Mouse (Mus musculus) c-Kit-positive CD71-negative TER-119-negative erythroid progenitor cells, embryonic 14.5 days (primary cell): ENCODE data around the gene Dusp22.

ENCODE experiments used
- DNase-seq: peaks from one replicate; pipeline ENCODE4 v3.0.0-alpha.2; 2013; ENCODE audit warnings: low read depth

Dusp22 gene

GRCm38 (mm10) chr13:30669277-30669676 lies 9.5 kb downstream of the Dusp22 start:
- no peak for DNase-seq

GRCm38 (mm10) chr13:30673878-30674277 lies 14.1 kb downstream of the Dusp22 start:
- DNase-seq, result no peak

- no peak for DNase-seq
Measured at GRCm38 (mm10) chr13:30678822-30679221, 19.0 kb downstream of the Dusp22 start.

GRCm38 (mm10) chr13:30681866-30682265 lies 22.1 kb downstream of the Dusp22 start:
- no peak for DNase-seq

GRCm38 (mm10) chr13:30682328-30682727 lies 22.5 kb downstream of the Dusp22 start:
- no peak for DNase-seq

GRCm38 (mm10) chr13:30684614-30685122 lies 24.9 kb downstream of the Dusp22 start:
- DNase-seq, result no peak

- no peak for DNase-seq
Measured at GRCm38 (mm10) chr13:30685957-30686356, 26.2 kb downstream of the Dusp22 start.

GRCm38 (mm10) chr13:30688035-30688616 lies 28.3 kb downstream of the Dusp22 start:
- DNase-seq, result no peak

GRCm38 (mm10) chr13:30689475-30689874 lies 29.7 kb downstream of the Dusp22 start:
- no peak for DNase-seq

GRCm38 (mm10) chr13:30691441-30692292 lies 31.9 kb downstream of the Dusp22 start:
- no peak for DNase-seq

- no peak for DNase-seq
Measured at GRCm38 (mm10) chr13:30692644-30693385, 33.0 kb downstream of the Dusp22 start.

GRCm38 (mm10) chr13:30695232-30695631 lies 35.4 kb downstream of the Dusp22 start:
- DNase-seq, result no peak

GRCm38 (mm10) chr13:30695890-30696289 lies 36.1 kb downstream of the Dusp22 start:
- no peak for DNase-seq

GRCm38 (mm10) chr13:30697880-30698279 lies 38.1 kb downstream of the Dusp22 start:
- DNase-seq, result no peak

GRCm38 (mm10) chr13:30702695-30703094 lies 42.9 kb downstream of the Dusp22 start:
- DNase-seq, result no peak

GRCm38 (mm10) chr13:30704246-30705095 lies 44.7 kb downstream of the Dusp22 start:
- no peak for DNase-seq

GRCm38 (mm10) chr13:30711066-30711465 lies 51.3 kb downstream of the Dusp22 start:
- DNase-seq, result no peak

- DNase-seq, result no peak
Measured at GRCm38 (mm10) chr13:30711711-30712110, 51.9 kb downstream of the Dusp22 start.

- DNase-seq, result no peak
Measured at GRCm38 (mm10) chr13:30712280-30712679, 52.5 kb downstream of the Dusp22 start.

- no peak for DNase-seq
Measured at GRCm38 (mm10) chr13:30713621-30714020, 53.8 kb downstream of the Dusp22 start.

- no peak for DNase-seq
Measured at GRCm38 (mm10) chr13:30714552-30714951, 54.8 kb downstream of the Dusp22 start.

- no peak for DNase-seq
Measured at GRCm38 (mm10) chr13:30715060-30715459, 55.3 kb downstream of the Dusp22 start.
